Mouse (Mus musculus) brown adipose tissue, adult 24 weeks (tissue): ENCODE data around the gene Grhl1. TPM values are rescaled to one million over a fixed set of nuclear protein-coding genes. Genes with fewer than 3 reads are reported as not detected.

Experiments used
- H3K27ac ChIP-seq: fragments of 200-500 bp; replicated peaks from 2 replicates; pipeline ENCODE4 v1.5.1; 2012; ENCODE audit warnings: low read depth, mild to moderate bottlenecking, low read length
- H3K4me1 ChIP-seq: fragments of 200-500 bp; 2 replicates; pipeline ENCODE4 v1.6.1; 2012; ENCODE audit warnings: low read length, mixed read lengths; ENCODE audit not compliant: control insufficient read depth, insufficient read depth, insufficient read length
- H3K4me3 ChIP-seq: fragments of 200-500 bp; 2 replicates; pipeline ENCODE4 v1.5.1; 2012; ENCODE audit warnings: low read depth, mild to moderate bottlenecking, low read length, moderate library complexity; ENCODE audit not compliant: insufficient read depth
- polyA plus RNA-seq: library from polyadenylated mRNA; stranded (reverse); fragments of >200 nt; gene quantifications from 2 replicates; pipeline ENCODE4 v1.2.4, GENCODE M21; 2012; ENCODE audit not compliant: missing spikeins, insufficient read depth, insufficient read length

Grhl1 gene
- polyA plus RNA-seq, 1 experiment, result 0.99 TPM

- no peak overlapping the region for H3K27ac ChIP-seq
- H3K4me1 ChIP-seq, result no peaks in the 10 kb centered on the region
- no peak overlapping the region for H3K4me3 ChIP-seq
Measured at GRCm38 (mm10) chr12:24574870-24575269, 2.8 kb downstream of the Grhl1 start.

- H3K4me1 ChIP-seq, result no peaks in the 10 kb centered on the region
- H3K4me3 ChIP-seq, result no peak overlapping the region
- no peak overlapping the region for H3K27ac ChIP-seq
Measured at GRCm38 (mm10) chr12:24580452-24580851, 8.4 kb downstream of the Grhl1 start.

- no peak overlapping the region for H3K4me3 ChIP-seq
Measured at GRCm38 (mm10) chr12:24580996-24581683, 9.1 kb downstream of the Grhl1 start.

GRCm38 (mm10) chr12:24583653-24584052, 11.6 kb downstream of the Grhl1 start:
- no peaks in the 10 kb centered on the region for H3K4me1 ChIP-seq
- no peak overlapping the region for H3K4me3 ChIP-seq
- no peak overlapping the region for H3K27ac ChIP-seq

More at GRCm38 (mm10) chr12:24580996-24581683, 9.1 kb downstream of the Grhl1 start:
- H3K27ac ChIP-seq, result no peak overlapping the region
- H3K4me1 ChIP-seq, result no peaks in the 10 kb centered on the region

GRCm38 (mm10) chr12:24584835-24585234, 12.8 kb downstream of the Grhl1 start:
- H3K27ac ChIP-seq, result no peak overlapping the region
- no peak overlapping the region for H3K4me3 ChIP-seq
- H3K4me1 ChIP-seq, result no peaks in the 10 kb centered on the region

GRCm38 (mm10) chr12:24586193-24586592, 14.1 kb downstream of the Grhl1 start:
- no peaks in the 10 kb centered on the region for H3K4me1 ChIP-seq
- no peak overlapping the region for H3K27ac ChIP-seq
- H3K4me3 ChIP-seq, result no peak overlapping the region

GRCm38 (mm10) chr12:24590371-24590770, 18.3 kb downstream of the Grhl1 start:
- Histone ChIP-seq H3K27ac (no peak overlapping the region), H3K4me1 (peaks cover 7% of the 10 kb centered on the region; the same call in 1 of the 2 replicates), H3K4me3 (no peak overlapping the region)

- peak overlapping the region; percentile 48 for H3K27ac ChIP-seq
- H3K4me3 ChIP-seq, result no peak overlapping the region
- peaks cover 7% of the 10 kb centered on the region; the same call in 1 of the 2 replicates for H3K4me1 ChIP-seq
Measured at GRCm38 (mm10) chr12:24592055-24592454, 20.0 kb downstream of the Grhl1 start.

- H3K4me3 ChIP-seq, result peak overlapping the region; percentile 42
- peaks cover 7% of the 10 kb centered on the region; the same call in 1 of the 2 replicates for H3K4me1 ChIP-seq
- H3K27ac ChIP-seq, result peak overlapping the region; percentile 48
Measured at GRCm38 (mm10) chr12:24592956-24593672, 21.0 kb downstream of the Grhl1 start.

- Histone ChIP-seq H3K4me3 (no peak overlapping the region), H3K27ac (no peak overlapping the region), H3K4me1 (peaks cover 3% of the 10 kb centered on the region; the same call in 1 of the 2 replicates)
Measured at GRCm38 (mm10) chr12:24597376-24597775, 25.3 kb downstream of the Grhl1 start.

- H3K4me1 ChIP-seq, result no peaks in the 10 kb centered on the region
- H3K27ac ChIP-seq, result no peak overlapping the region
- no peak overlapping the region for H3K4me3 ChIP-seq
Measured at GRCm38 (mm10) chr12:24599366-24599895, 27.3 kb downstream of the Grhl1 start.

GRCm38 (mm10) chr12:24600074-24600473, 28.0 kb downstream of the Grhl1 start:
- Histone ChIP-seq H3K4me3 (no peak overlapping the region), H3K27ac (no peak overlapping the region), H3K4me1 (no peaks in the 10 kb centered on the region)

GRCm38 (mm10) chr12:24600806-24601205, 28.7 kb downstream of the Grhl1 start:
- no peak overlapping the region for H3K4me3 ChIP-seq
- no peaks in the 10 kb centered on the region for H3K4me1 ChIP-seq
- H3K27ac ChIP-seq, result no peak overlapping the region

- Histone ChIP-seq H3K4me1 (no peaks in the 10 kb centered on the region), H3K4me3 (no peak overlapping the region), H3K27ac (no peak overlapping the region)
Measured at GRCm38 (mm10) chr12:24603266-24603665, 31.2 kb downstream of the Grhl1 start.

GRCm38 (mm10) chr12:24606166-24606565, 34.1 kb downstream of the Grhl1 start:
- H3K4me1 ChIP-seq, result no peaks in the 10 kb centered on the region
- H3K4me3 ChIP-seq, result no peak overlapping the region
- no peak overlapping the region for H3K27ac ChIP-seq
